Mouse (Mus musculus) MEL (cell line): ENCODE data around the gene Vmn2r2.

Source experiments
- CHD1 ChIP-seq: IDR thresholded peaks from 2 replicates; pipeline ENCODE4 v1.6.1; 2012; ENCODE audit warnings: low read depth, mild to moderate bottlenecking, inconsistent platforms, low read length, improper control_type of control experiment
- CTCF ChIP-seq, 3 experiments: IDR thresholded peaks in 2 of 3; conservative IDR thresholded peaks in 1 of 3; 2 replicates each; pipeline ENCODE4 v1.5.1; 2011 to 2012; ENCODE audit warnings: low read length in 3 of 3, low read depth in 2 of 3, mild to moderate bottlenecking in 2 of 3, improper control_type of control experiment in 1 of 3, inconsistent platforms in 1 of 3, mixed read lengths in 1 of 3, moderate library complexity in 1 of 3; ENCODE audit not compliant: control insufficient read depth in 1 of 3, insufficient read depth in 1 of 3, poor library complexity in 1 of 3, severe bottlenecking in 1 of 3
- MAX ChIP-seq: IDR thresholded peaks from 2 replicates; pipeline ENCODE4 v1.6.1; 2011; ENCODE audit warnings: low read length, improper control_type of control experiment
- MXI1 ChIP-seq: IDR thresholded peaks from 2 replicates; pipeline ENCODE4 v1.6.1; 2011; ENCODE audit warnings: mild to moderate bottlenecking, low read depth, low read length, improper control_type of control experiment
- POLR2A ChIP-seq, 2 experiments: IDR thresholded peaks; 2 replicates each; pipeline ENCODE4 v1.6.1; 2011 to 2012; ENCODE audit warnings: low read length in 2 of 2, mild to moderate bottlenecking in 2 of 2, control low read depth in 1 of 2, improper control_type of control experiment in 1 of 2, low read depth in 1 of 2, moderate library complexity in 1 of 2; ENCODE audit not compliant: control insufficient read depth in 1 of 2, insufficient read depth in 1 of 2, poor library complexity in 1 of 2
- RAD21 ChIP-seq: IDR thresholded peaks from 2 replicates; pipeline ENCODE4 v1.6.1; 2011; ENCODE audit warnings: mild to moderate bottlenecking, low read depth, low read length, improper control_type of control experiment
- TBP ChIP-seq: IDR thresholded peaks from 2 replicates; pipeline ENCODE4 v1.8.0; 2011; ENCODE audit warnings: low read depth, low read length, improper control_type of control experiment
- ZNF384 ChIP-seq: IDR thresholded peaks from 2 replicates; pipeline ENCODE4 v1.6.1; 2012; ENCODE audit warnings: low read depth, mild to moderate bottlenecking, inconsistent platforms, low read length, improper control_type of control experiment

GRCm38 (mm10) chr3:64112707-64113106 is 29.0 kb downstream of the Vmn2r2 start:
- TF ChIP-seq CHD1 (no peak), POLR2A (IDR thresholded peaks at IDR 0.05; ENCODE audit: control insufficient read depth in 1 of 2, insufficient read depth in 1 of 2, low read depth in 1 of 2, low read length in 2 of 2, poor library complexity in 1 of 2) (no peak), RAD21 (no peak), MAX (no peak), CTCF (IDR thresholded peaks at IDR 0.05 in 2 of 3, conservative IDR thresholded peaks at IDR 0.05 in 1 of 3; ENCODE audit: control insufficient read depth in 1 of 3, insufficient read depth in 1 of 3, low read depth in 2 of 3, low read length in 3 of 3, poor library complexity in 1 of 3, severe bottlenecking in 1 of 3) (no peak), TBP (no peak), MXI1 (no peak), ZNF384 (no peak)
